Mouse (Mus musculus) thymus, adult 18-20 months (tissue): ENCODE measurements around the gene Prss50.
A peak's percentile ranks its signal among the peaks of the same experiment; 100 is the strongest.

Experiments used
- DNase-seq, 2 experiments: peaks; one replicate each; pipeline ENCODE4 v3.0.0; 2022; ENCODE audit warnings: mixed read lengths in 2 of 2

Gene Prss50

DNA sequence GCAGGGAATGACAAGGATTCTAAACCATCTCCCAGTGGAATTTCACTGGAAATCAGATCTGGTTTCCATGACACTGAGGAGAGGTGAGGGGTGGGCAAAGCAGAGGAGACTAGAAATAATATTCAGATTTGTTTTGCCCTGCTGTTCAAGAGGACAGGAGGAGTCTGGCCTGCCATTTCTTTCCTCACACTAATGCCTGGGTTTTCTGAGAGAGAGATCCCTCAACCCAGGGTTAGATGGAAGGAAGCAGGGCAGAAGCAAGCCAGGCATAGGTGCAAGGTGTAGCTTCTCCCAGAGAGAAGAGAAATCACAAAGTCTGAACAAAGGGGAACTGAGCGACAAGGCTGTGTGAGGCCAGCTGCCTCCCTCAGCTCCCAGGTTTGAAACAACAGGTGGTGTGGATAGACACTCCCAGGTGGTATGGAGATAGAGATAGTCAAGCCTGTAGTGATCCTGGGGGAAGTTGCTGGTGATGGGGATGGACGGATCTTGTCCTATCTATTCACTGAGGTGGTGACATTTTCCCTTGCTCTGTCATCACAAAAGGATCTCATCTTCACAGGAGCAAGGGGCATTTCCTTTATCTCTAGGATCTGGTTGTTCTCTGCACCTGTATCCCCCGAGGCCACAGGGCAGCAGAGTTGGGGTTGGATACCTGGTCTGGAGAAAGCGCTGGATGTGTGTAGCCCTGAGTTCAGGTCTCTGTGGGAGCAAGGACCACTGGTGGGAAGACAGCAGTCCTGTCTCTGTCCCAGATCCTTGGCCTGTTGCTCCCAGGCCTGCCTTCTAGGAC is 50.3 kb downstream of the Prss50 start:
- peak in 1 of 2 experiments; percentile 53 for DNase-seq

- no peak for DNase-seq
Measured at GRCm38 (mm10) chr9:110908631-110909016, 50.9 kb downstream of the Prss50 start.

GRCm38 (mm10) chr9:110909371-110909967 is 51.7 kb downstream of the Prss50 start:
- peak in 1 of 2 experiments; percentile 48 for DNase-seq
